Mouse (Mus musculus): ENCODE measurements around the gene Taf6l.

DNA sequence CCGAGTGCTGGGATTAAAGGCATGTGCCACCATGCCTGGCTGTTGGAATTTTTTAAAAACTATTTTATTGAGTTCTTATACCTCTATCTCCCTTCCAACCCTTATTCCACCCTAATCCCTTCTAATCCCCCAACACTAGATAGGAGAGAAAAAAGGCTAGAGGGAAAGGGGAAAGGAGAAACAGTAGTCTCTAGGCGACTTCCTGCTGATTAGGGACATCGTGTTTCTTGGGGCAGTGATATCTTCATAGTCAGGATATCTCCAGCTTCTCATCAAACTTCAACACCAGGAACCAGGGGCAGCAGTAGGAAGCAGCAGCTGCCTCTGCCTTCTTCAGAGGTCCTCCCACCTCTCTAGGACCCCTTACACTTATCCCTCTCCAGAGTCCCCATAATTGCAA, 51.9 kb downstream of the Taf6l start:
- TF ChIP-seq CTCF (IDR thresholded peaks at IDR 0.05; ENCODE audit: low read depth, low read length) (no peak), GATA1 (IDR thresholded peaks at IDR 0.05; ENCODE audit: borderline replicate concordance, low read length) (no peak)

All from G1E (cell line).